Mouse (Mus musculus) telencephalon, adult 2 months (tissue): ENCODE results near the gene Phf3.
"Not testable (repeated sequence)": the region's sequence is repeated elsewhere in the genome, so short reads cannot be mapped to it uniquely, and the experiment has no call there.

ENCODE experiments used
- DNase-seq: peaks from one replicate; pipeline ENCODE4 v3.0.0-alpha.2; 2011; ENCODE audit warnings: low read depth, low spot score

Gene Phf3

DNA sequence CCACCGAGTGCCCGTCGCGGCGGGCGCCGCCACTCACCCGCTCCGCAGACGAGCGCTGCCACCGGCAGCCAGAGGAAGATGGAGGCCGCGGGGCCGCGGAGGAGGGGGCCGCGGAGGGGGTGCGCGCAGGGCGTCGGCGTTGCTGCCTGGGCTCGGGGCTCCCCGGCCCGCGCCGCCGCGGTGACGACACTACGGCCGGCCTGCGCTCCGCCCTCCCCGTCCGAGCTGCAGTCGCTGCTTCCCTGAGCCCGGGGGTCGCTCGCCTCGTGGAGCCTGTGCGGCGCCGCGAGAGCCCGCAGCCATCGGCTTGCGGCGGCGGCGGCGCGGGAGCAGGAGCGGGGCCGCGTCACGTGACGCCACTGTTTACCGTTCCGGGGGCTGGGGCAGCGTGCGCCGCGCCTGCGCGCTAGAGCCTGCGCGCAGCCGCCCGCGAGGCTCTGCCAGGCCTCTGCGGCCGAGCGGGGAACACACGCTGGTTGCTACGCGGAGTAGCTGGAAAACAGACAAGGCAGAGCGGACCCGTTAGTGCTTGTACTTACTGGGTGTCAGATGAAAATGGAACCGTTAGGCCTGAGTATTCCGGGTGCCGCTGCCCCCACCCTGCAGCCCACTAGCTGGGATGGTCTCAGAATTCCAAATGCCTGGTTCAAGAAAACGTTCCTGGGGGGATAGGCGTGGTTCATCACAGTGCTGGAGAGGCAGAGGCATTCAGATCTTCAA is at the start of gene Phf3:
Phf3 (minus strand) TSS at position 381 of the 720 bp plus-strand sequence.
- DNase-seq: peak; percentile 87

DNA sequence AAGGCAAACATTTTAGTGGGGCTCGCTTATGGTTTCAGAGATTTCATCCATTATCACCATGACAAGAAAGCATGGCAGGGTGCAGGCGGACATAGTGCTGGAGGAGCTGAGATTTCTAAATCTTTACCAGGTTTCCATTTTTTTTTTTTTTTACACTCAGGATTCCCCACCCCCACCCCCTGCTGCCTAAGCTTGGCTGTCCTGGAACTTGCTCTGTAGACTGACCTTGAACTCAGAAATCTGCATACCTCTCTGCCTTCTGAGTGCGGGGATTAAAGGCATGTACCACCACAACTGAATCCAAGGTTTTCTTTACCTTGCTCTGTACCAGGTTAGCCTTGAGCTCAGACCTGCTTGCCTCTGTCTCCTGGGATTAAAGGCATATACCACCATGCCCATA is 48.5 kb upstream of the Phf3 start:
- no peak for DNase-seq

GRCm38 (mm10) chr1:30921252-30921651 is 47.5 kb upstream of the Phf3 start:
- no peak for DNase-seq

DNA sequence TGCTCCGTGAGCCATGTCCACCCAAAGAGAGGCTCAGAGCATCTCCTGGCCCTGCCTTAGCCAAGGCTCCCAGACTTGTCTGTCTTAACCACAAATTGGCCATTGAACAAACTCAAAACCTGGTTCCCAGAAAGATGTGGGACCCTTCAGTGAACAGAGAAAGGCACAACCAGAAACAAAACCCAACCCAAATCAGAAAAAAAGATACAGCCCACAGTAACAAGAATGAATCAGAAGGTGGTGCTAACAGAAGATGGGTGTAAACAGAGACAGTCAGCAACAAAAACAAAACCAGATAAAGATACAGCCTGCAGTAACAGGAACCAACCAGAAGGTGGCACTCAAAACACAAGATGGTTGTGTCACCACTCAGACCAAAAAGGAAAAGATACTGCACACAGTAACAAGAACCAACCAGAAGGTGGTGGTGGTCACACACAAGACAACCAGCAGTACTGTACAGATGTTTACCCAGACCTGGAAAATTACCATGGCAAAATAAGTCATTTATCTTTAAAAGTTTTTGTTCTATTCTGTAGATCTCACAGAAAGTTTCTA is 47.0 kb upstream of the Phf3 start:
- no peak for DNase-seq

GRCm38 (mm10) chr1:30910172-30910571 is 36.5 kb upstream of the Phf3 start:
- no peak for DNase-seq

- no peak for DNase-seq
Observed at GRCm38 (mm10) chr1:30908797-30909196, 35.1 kb upstream of the Phf3 start.

- no peak for DNase-seq
Observed at GRCm38 (mm10) chr1:30903480-30904218, 29.9 kb upstream of the Phf3 start.

DNA sequence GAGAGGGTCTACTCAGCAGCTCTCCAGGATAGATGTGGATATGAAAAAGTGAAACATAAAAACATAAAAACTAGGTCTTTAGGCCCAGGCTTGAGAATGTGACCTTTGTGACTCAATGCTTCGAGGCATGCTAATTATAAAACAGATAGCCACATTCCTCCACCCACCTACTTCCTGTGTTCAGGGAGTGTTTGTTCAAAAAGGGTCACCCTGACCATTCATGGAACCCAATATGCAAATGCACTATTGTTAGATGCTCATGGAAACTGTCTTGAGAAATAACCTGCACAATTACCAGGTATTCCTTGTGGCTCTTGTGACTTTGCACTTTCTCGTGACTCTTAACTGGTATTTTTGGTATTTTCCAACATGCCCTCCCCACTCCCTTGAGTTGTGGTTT is 25.0 kb upstream of the Phf3 start:
- DNase-seq: no peak

DNA sequence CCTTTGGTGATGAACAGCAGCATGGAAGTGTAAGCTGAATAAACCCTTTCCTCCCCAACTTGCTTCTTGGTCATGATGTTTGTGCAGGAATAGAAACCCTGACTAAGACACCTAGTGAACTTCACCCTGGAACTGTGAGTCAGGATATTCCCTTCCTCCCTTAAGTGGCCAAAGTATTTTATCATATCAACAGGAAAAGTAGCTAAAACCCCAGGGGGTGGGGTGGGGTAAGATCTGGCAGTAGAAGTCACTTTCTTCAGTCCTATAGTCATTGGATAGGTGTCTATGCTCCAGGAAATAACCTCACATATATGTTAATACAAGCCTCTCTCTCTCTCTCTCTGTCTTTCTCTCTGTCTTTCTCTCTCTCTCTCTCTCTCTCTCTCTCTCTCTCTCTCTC is 21.6 kb upstream of the Phf3 start:
- not testable (repeated sequence) for DNase-seq

DNA sequence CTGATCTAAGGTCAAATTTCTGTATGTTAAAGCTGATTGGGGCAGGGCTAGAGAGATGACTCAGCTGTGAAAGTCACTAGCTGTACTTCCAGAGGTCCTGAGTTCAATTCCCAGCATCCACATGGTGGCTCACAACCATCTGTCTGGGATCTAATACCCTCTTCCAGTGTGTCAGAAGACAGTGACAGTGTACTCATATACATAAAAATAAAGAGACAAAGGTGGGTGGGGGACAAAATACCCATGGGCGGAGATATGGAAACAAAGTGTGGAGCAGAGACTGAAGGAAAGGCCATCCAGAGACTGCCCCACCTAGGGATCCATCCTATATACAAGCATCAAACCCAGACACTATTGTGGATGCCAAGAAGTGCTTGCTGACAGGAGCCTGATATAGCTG is 10.1 kb upstream of the Phf3 start:
- DNase-seq: not testable (repeated sequence)

- no peak for DNase-seq
Observed at GRCm38 (mm10) chr1:30875746-30876145, 2.0 kb upstream of the Phf3 start.

DNA sequence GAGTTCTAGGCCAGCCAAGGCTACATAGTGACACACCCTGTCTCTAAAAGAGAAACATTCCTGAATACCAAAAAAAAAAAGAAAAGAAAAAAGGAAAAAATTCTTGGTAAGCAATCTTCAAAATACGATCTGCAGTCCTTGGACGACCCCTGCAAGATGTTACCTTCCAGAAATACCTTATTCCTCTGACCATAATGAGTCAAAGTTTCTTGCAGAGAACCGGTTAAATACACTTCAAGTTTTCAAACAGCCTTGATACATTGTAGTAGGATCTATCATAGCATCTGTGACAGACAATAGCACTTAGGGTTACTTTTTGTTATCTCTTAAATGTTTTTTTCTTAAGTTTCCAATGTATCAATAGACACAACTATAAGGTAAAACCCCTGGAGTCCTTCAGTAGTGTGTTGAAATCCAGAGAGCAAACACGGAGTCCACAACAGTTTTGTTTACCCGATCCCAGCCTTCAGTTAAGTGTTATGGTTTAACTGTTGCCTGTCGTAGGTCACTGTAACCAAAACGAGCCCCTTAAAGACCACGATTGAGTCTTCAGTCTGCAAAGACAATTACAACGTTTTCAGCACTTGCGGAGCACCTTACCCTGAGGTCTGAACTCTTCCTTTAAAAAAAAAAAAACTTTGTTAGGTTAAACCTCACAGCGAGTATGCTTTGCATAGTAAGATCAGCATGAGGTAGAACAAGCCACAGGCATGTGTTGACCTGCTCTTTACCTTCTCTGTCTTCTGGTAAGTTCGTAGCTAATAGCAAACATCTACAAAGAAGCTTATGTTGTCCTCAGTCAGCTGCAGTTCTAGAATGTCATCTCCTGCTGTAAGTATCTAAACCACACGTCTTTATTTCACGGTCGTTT is 775 bp upstream of the Phf3 start:
- no peak for DNase-seq

DNA sequence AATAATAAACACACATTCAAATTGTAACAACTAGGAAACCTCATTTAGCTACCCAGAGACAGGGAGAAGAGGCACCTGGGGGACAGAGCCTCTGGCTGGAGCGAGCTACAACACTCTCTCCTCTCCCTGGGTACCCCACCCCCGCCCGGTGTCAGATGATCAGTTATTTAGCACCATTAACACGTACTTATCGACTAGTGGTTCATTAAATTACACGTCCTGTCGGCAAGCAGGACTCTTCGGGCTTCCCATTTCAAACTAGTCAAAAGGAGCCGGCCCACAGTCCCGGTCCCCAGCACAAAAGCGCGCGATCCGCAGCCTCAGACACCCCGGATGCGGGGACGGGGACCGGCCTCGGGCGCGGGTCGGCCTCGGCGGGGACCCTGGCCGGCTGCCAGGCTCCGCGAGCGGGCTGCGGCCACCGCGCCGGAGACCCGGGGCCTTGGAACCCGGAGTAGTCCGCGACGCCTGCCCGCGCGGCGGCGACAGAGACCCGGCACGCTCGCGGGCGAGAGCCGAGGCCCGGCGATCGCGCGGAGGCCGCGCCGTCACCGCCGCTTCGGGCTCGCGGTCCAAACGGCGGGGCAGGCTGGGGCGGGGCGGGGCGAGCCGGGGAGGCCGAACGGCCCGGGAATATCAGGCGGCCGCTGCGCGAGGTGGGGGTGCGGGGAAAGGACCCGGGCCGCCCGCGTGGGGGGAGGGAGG is 733 bp downstream of the Phf3 start:
- no peak for DNase-seq

DNA sequence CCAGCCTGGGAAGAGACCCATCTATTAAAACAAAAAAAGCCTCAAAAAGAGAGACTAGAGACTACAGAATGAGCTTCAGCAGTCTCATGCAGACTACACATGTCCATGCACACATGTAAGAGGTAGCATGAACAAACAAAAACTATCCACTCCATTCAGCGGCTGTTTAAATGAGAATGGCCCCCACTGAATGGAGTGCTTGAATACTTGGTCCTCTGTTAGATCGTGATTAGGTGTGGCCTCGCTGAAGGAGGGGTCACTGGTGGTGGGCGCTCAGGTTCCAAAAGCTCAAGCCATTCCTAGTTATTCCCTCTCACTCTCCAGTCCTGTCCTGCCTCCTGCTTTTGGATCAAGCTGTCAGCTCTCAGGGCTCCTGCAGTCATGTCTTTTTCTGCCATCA is 5.9 kb downstream of the Phf3 start:
- no peak for DNase-seq

GRCm38 (mm10) chr1:30852518-30852917 is 21.2 kb downstream of the Phf3 start:
- DNase-seq: no peak

GRCm38 (mm10) chr1:30851920-30852319 is 21.8 kb downstream of the Phf3 start:
- DNase-seq: no peak

- no peak for DNase-seq
Observed at GRCm38 (mm10) chr1:30850906-30851305, 22.8 kb downstream of the Phf3 start.

GRCm38 (mm10) chr1:30849955-30850354 is 23.8 kb downstream of the Phf3 start:
- DNase-seq: no peak

DNA sequence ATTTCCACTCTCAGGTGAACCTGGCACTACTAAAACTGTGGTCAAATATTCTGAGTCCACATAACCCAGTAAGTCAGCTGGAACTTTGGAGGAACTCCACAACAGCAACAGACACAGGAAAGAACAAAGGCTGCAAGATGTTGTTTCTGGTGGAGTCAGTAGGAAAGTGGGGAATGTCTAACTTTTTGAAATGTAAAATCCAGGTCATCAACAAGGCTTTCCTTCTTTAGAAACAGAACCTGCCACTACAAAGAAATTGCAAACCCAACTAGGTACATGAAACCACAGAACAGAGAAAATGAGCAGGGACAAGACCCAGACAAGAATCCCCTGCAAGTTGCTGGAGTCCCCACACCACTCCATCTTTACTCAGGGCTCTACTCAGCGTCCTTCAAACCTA is 26.0 kb downstream of the Phf3 start:
- DNase-seq: no peak

DNA sequence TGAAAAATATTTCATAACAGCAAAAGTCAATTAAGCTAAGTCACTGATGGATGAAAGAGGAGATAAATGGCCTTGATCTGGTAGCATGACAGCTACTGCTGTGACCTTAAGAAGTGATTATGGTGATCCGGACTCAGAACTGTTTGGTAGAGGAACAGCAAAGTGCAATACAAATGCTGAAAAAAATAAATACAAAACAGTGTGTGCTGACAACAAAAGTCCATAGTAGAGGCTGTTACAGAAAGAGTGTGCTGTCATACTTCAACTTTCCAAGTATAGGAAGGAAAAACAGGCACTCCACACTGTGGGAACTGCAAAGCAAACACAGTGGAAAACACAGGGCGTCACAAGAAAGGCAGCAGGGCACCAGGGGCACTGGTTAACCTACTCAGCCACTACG is 34.1 kb downstream of the Phf3 start:
- DNase-seq: no peak

DNA sequence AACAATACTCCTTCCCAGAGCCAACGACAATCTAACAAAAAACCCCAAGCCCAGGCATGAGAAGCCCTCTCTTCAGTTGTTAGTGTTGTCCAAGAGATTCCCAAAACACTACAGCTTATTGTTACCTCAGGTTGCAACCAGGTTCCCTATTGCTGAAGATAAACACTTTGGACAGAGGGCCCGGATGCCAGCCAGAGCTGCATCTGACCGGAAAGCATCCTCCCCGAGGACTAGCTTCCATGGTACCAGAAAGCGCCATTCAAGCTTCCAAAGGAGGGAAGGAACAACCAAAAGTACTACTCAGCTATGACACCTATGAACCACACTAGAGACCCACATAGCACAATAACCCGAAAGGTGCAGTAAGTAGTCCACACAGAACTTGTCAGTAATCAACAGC is 38.2 kb downstream of the Phf3 start:
- DNase-seq: no peak
